Mouse (Mus musculus) bone marrow, adult 2 months (tissue): ENCODE data around the gene Smim17.

Source experiments
- CTCF ChIP-seq: fragments of 200-500 bp; IDR thresholded peaks from 2 replicates; pipeline ENCODE4 v1.5.1; 2011; ENCODE audit warnings: low read length, control low read depth; ENCODE audit not compliant: control insufficient read depth, insufficient read depth
- POLR2A ChIP-seq: fragments of 200-500 bp; IDR thresholded peaks from 2 replicates; pipeline ENCODE4 v1.6.1; 2011; ENCODE audit warnings: low read depth, mild to moderate bottlenecking, control low read depth, low read length, borderline replicate concordance; ENCODE audit not compliant: control insufficient read depth

DNA sequence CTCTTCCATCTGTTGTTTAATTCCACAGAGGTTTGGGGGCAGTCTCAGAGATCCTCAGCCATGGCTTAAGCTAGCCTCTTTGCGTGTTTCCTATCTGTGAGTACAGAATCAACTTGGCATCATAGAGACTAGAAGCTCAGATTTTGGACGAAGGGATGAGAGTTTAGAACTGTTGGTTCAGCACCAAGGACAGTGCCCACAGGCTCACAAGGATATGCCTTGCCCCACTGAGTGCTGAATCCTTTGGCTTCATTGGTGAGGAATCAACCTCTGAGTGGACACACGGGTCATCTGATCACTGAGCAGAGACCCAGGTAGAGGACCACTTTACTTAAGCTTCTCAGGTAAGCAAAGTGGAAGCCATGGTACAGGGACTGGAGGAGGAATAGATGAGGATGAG is 57.9 kb downstream of the Smim17 start:
- no peak for TF ChIP-seq POLR2A
- TF ChIP-seq CTCF = no peak
